Mouse (Mus musculus) brown adipose tissue, adult 24 weeks (tissue): ENCODE data around the gene Zbtb11. TPM values are rescaled to one million over a fixed set of nuclear protein-coding genes. Genes with fewer than 3 reads are reported as not detected.
"Not testable (repeated sequence)": the region's sequence is repeated elsewhere in the genome, so short reads cannot be mapped to it uniquely, and the experiment has no call there.

Experiments
- H3K27ac ChIP-seq: fragments of 200-500 bp; replicated peaks from 2 replicates; pipeline ENCODE4 v1.5.1; 2012; ENCODE audit warnings: low read depth, mild to moderate bottlenecking, low read length
- H3K4me1 ChIP-seq: fragments of 200-500 bp; 2 replicates; pipeline ENCODE4 v1.6.1; 2012; ENCODE audit warnings: low read length, mixed read lengths; ENCODE audit not compliant: control insufficient read depth, insufficient read depth, insufficient read length
- H3K4me3 ChIP-seq: fragments of 200-500 bp; 2 replicates; pipeline ENCODE4 v1.5.1; 2012; ENCODE audit warnings: low read depth, mild to moderate bottlenecking, low read length, moderate library complexity; ENCODE audit not compliant: insufficient read depth
- polyA plus RNA-seq: library from polyadenylated mRNA; stranded (reverse); fragments of >200 nt; gene quantifications from 2 replicates; pipeline ENCODE4 v1.2.4, GENCODE M21; 2012; ENCODE audit not compliant: missing spikeins, insufficient read depth, insufficient read length

Zbtb11 gene
- polyA plus RNA-seq: 6.5 and 7.2 TPM in 2 replicates

GRCm38 (mm10) chr16:55973431-55974255 lies at the start of gene Zbtb11:
Gene Zbtb11, plus strand, starts transcription at chr16:55973883.
- H3K27ac ChIP-seq: peak within 1 kb of the TSS; percentile 86
- H3K4me1 ChIP-seq: no peaks in the 10 kb centered on the region
- H3K4me3 ChIP-seq: peak within 1 kb of the TSS; percentile 95

GRCm38 (mm10) chr16:55924010-55924409 lies 49.7 kb upstream of the Zbtb11 start:
- no peak overlapping the region for H3K27ac ChIP-seq
- no peak overlapping the region for H3K4me3 ChIP-seq
- no peaks in the 10 kb centered on the region for H3K4me1 ChIP-seq

DNA sequence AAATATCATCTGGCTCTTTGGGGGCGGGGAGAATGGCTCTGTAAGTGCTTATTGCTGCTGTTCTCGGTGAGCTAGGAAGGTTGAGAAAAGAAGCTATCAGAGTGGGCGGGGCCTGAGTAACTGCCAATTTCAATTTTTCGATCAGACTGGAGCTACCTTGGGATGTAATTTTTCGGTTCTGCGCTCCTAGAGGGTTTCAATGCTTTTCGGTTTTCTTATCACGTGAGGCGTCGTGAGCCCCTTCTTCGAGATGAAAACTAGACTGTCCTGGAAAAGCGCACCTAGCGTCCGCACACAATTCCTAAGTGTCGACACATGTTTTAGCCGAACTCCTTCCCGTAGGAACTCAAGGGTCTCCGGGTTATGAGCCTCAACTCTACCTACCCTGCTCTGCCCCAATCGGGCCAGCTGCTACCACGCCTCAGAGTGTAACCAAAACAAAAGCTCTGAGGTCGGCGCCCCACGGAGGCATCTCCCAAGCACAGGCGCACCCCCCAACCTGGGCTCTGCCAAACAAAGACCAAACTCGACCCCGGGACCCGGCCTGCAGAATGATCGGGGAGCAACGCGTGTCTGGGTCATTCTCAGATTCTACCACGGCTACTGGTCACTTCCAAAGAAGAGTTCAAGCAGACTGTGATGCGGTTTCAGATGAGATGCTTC lies 39.9 kb upstream of the Zbtb11 start:
- Histone ChIP-seq H3K27ac (no peak overlapping the region), H3K4me3 (peak overlapping the region; percentile 96), H3K4me1 (no peaks in the 10 kb centered on the region)

- H3K4me3 ChIP-seq: peak within 1 kb of the TSS; percentile 96
- H3K4me1 ChIP-seq: no peaks in the 10 kb centered on the region
- H3K27ac ChIP-seq: 0 out of 2 replicates have a peak within 1 kb of the TSS, but pooled peaks have one; percentile 49
These were observed 39.1 kb upstream of the Zbtb11 start, which contains the start of gene Cep97 for GRCm38 (mm10) chr16:55934453-55935037. Gene Cep97, minus strand, starts transcription at chr16:55934855.

DNA sequence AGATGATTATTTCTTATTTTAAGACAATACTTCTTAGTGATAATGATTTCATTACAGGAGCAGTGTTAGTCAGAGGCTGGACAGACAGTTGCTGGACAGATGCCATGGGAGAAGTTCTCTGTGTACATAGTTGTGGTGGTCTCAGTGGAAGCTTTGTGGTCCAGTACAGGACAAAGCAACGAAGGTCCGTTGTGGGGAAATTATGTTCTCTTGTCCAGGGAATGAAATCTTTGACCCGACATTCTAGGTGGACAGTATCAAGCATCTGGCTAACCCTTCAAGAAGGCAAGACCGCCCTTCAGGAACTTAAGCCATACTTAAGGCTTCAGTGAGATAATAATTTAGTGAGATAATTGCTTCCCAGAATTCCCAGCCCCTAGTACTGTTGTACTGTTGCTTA lies 34.9 kb upstream of the Zbtb11 start:
- no peak overlapping the region for H3K27ac ChIP-seq
- no peak overlapping the region for H3K4me3 ChIP-seq
- H3K4me1 ChIP-seq: no peaks in the 10 kb centered on the region

GRCm38 (mm10) chr16:55939703-55940102 lies 34.0 kb upstream of the Zbtb11 start:
- no peak overlapping the region for H3K4me3 ChIP-seq
- no peaks in the 10 kb centered on the region for H3K4me1 ChIP-seq
- H3K27ac ChIP-seq: no peak overlapping the region

DNA sequence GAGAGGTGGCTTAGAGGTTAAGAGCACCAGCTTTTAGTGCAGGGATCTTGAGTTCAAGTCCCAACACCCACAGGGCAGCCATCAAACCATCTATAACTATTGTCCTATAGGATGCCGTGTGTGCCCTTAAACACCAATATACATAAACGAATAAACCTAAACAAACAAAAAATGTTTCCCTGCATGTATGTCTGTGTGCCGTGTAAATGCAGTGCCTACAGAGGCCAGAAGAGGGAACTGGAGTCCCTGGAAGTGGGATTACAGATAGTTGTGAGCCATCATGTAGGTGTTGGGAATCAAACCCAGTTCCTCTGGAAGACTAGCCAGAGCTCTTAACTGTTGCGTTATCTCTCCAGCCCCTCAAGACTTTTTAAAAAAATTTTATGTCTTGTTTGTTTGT lies 32.9 kb upstream of the Zbtb11 start:
- Histone ChIP-seq H3K4me1 (no peaks in the 10 kb centered on the region), H3K4me3 (no peak overlapping the region), H3K27ac (no peak overlapping the region)

GRCm38 (mm10) chr16:55947266-55947665 lies 26.4 kb upstream of the Zbtb11 start:
- H3K27ac ChIP-seq: no peak overlapping the region
- H3K4me3 ChIP-seq: no peak overlapping the region
- no peaks in the 10 kb centered on the region for H3K4me1 ChIP-seq

GRCm38 (mm10) chr16:55947876-55948410 lies 25.7 kb upstream of the Zbtb11 start:
- not testable (repeated sequence) for H3K4me1 ChIP-seq, H3K4me3 ChIP-seq, H3K27ac ChIP-seq

GRCm38 (mm10) chr16:55948963-55949362 lies 24.7 kb upstream of the Zbtb11 start:
- H3K4me3 ChIP-seq: no peak overlapping the region
- H3K4me1 ChIP-seq: no peaks in the 10 kb centered on the region
- H3K27ac ChIP-seq: no peak overlapping the region

GRCm38 (mm10) chr16:55950462-55950861 lies 23.2 kb upstream of the Zbtb11 start:
- Histone ChIP-seq H3K27ac (no peak overlapping the region), H3K4me3 (no peak overlapping the region), H3K4me1 (no peaks in the 10 kb centered on the region)

- Histone ChIP-seq H3K4me1 (no peaks in the 10 kb centered on the region), H3K4me3 (no peak overlapping the region), H3K27ac (no peak overlapping the region)
These were observed 22.6 kb upstream of the Zbtb11 start for GRCm38 (mm10) chr16:55950946-55951678.

- no peak overlapping the region for H3K27ac ChIP-seq
- no peak overlapping the region for H3K4me3 ChIP-seq
- H3K4me1 ChIP-seq: no peaks in the 10 kb centered on the region
These were observed 21.9 kb upstream of the Zbtb11 start for GRCm38 (mm10) chr16:55951679-55952327.

- Histone ChIP-seq H3K4me1 (no peaks in the 10 kb centered on the region), H3K4me3 (no peak overlapping the region), H3K27ac (no peak overlapping the region)
These were observed 20.9 kb upstream of the Zbtb11 start for GRCm38 (mm10) chr16:55952771-55953170.
